Mouse (Mus musculus) C2C12 (cell line): ENCODE results near the gene Tbc1d14.

Source experiments
- CTCF ChIP-seq: IDR thresholded peaks from one replicate; pipeline ENCODE4 v1.5.1; 2011; ENCODE audit not compliant: control insufficient read depth, insufficient read depth, insufficient read length
- MYOD1 ChIP-seq: IDR thresholded peaks from one replicate; pipeline ENCODE4 v1.6.1; 2011; ENCODE audit warnings: low read depth; ENCODE audit not compliant: control insufficient read depth, insufficient read length
- USF1 ChIP-seq: IDR thresholded peaks from one replicate; pipeline ENCODE4 v1.6.1; 2011; ENCODE audit warnings: low read depth, mild to moderate bottlenecking, control low read depth, moderate library complexity

DNA sequence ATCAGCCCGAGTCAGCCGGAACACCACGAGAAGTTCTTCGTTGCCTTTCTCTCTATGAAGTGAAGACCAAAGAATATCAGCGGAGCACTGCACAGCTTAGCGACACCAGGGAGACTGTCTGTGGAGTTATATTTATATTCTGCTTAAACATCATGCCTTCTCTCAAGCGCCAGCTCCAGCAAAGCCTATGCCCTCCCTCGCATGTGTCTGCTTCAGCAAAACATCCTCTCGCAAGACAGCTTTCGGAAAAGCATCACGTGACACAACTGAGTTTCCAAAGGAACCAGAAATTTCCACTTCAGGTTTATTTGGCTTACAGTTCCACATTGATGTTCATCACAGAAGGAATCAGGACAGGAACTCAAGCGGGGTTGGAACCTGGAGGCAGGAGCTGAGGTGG lies 145.2 kb downstream of the Tbc1d14 start:
- TF ChIP-seq CTCF = no peak
- no peak for TF ChIP-seq MYOD1
- peak; percentile 61 for TF ChIP-seq USF1
